Mouse (Mus musculus) small intestine, adult 2 months (tissue): Measurements from ENCODE around the gene Astn2.

ENCODE experiments used
- CTCF ChIP-seq: fragments of 200-500 bp; IDR thresholded peaks from 2 replicates; pipeline ENCODE4 v1.5.1; 2012; ENCODE audit warnings: low read depth, mild to moderate bottlenecking, control low read depth, inconsistent platforms, low read length, moderate library complexity, mixed read lengths; ENCODE audit not compliant: insufficient replicate concordance, insufficient read length; ENCODE audit errors: extremely low read depth
- POLR2A ChIP-seq: fragments of 200-500 bp; IDR thresholded peaks from 2 replicates; pipeline ENCODE4 v1.6.1; 2012; ENCODE audit warnings: low read depth, mild to moderate bottlenecking, control low read depth, inconsistent platforms, low read length, moderate library complexity

- TF ChIP-seq CTCF, result no peak
- TF ChIP-seq POLR2A, result no peak
These were observed 1062.6 kb downstream of the Astn2 start for GRCm38 (mm10) chr4:65341766-65342165.
